Mouse (Mus musculus): ENCODE data around the gene Tmprss12.
"Not testable (repeated sequence)": the region's sequence is repeated elsewhere in the genome, so short reads cannot be mapped to it uniquely, and the experiment has no call there.

Gene Tmprss12

GRCm38 (mm10) chr15:100273791-100274308 is 6.8 kb upstream of the Tmprss12 start:
- in situ Hi-C loops (cut with MboI): not testable (repeated sequence)

GRCm38 (mm10) chr15:100274790-100275559 is 5.7 kb upstream of the Tmprss12 start:
- in situ Hi-C loops (cut with MboI): no loop called here

- in situ Hi-C loops (cut with MboI): no loop called here
Measured at GRCm38 (mm10) chr15:100276403-100276802, 4.2 kb upstream of the Tmprss12 start.

GRCm38 (mm10) chr15:100277586-100277985 is 3.1 kb upstream of the Tmprss12 start:
- in situ Hi-C loops (cut with MboI): no loop called here

GRCm38 (mm10) chr15:100288980-100289379 is 8.3 kb downstream of the Tmprss12 start:
- in situ Hi-C loops (cut with MboI): no loop called here

GRCm38 (mm10) chr15:100290858-100291257 is 10.2 kb downstream of the Tmprss12 start:
- in situ Hi-C loops (cut with MboI): no loop called here

- in situ Hi-C loops (cut with MboI): no loop called here
Measured at GRCm38 (mm10) chr15:100292326-100292725, 11.7 kb downstream of the Tmprss12 start.

GRCm38 (mm10) chr15:100297856-100298255 is 17.2 kb downstream of the Tmprss12 start:
- in situ Hi-C loops (cut with MboI): no loop called here

GRCm38 (mm10) chr15:100300499-100300898 is 19.9 kb downstream of the Tmprss12 start:
- in situ Hi-C loops (cut with MboI): no loop called here

GRCm38 (mm10) chr15:100301556-100301955 is 20.9 kb downstream of the Tmprss12 start:
- in situ Hi-C loops (cut with MboI): no loop called here

GRCm38 (mm10) chr15:100303428-100304018 is 22.9 kb downstream of the Tmprss12 start:
- in situ Hi-C loops (cut with MboI): no loop called here

- in situ Hi-C loops (cut with MboI): no loop called here
Measured at GRCm38 (mm10) chr15:100304019-100304991, 23.7 kb downstream of the Tmprss12 start, which contains the start of gene Mettl7a1. TSS of gene Mettl7a1 (plus strand) at chr15:100304140.

GRCm38 (mm10) chr15:100306201-100306600 is 25.6 kb downstream of the Tmprss12 start:
- in situ Hi-C loops (cut with MboI): no loop called here

GRCm38 (mm10) chr15:100307438-100308096 is 26.9 kb downstream of the Tmprss12 start:
- in situ Hi-C loops (cut with MboI): not testable (repeated sequence)

- in situ Hi-C loops (cut with MboI): no loop called here
Measured at GRCm38 (mm10) chr15:100312346-100312745, 31.7 kb downstream of the Tmprss12 start.

- in situ Hi-C loops (cut with MboI): no loop called here
Measured at GRCm38 (mm10) chr15:100314448-100315145, 34.0 kb downstream of the Tmprss12 start.

GRCm38 (mm10) chr15:100318014-100318671 is 37.5 kb downstream of the Tmprss12 start:
- in situ Hi-C loops (cut with MboI): not testable (repeated sequence)

- in situ Hi-C loops (cut with MboI): no loop called here
Measured at GRCm38 (mm10) chr15:100319884-100320283, 39.2 kb downstream of the Tmprss12 start.

- in situ Hi-C loops (cut with MboI): no loop called here
Measured at GRCm38 (mm10) chr15:100320295-100320905, 39.8 kb downstream of the Tmprss12 start.

- in situ Hi-C loops (cut with MboI): no loop called here
Measured at GRCm38 (mm10) chr15:100321134-100321533, 40.5 kb downstream of the Tmprss12 start.
